Mouse (Mus musculus) MEL (cell line): ENCODE results near the gene Sh3gl2. TPM values are rescaled to one million over a fixed set of nuclear protein-coding genes. Genes with fewer than 3 reads are reported as not detected.

ENCODE experiments used
- DNase-seq: peaks from one replicate; pipeline ENCODE4 v3.0.0; 2011; ENCODE audit warnings: low read depth, low spot score
- H3K27ac ChIP-seq: 2 replicates; pipeline ENCODE4 v1.5.1; 2012; ENCODE audit warnings: low read depth, mild to moderate bottlenecking, control low read depth, low read length, moderate library complexity; ENCODE audit not compliant: control insufficient read depth
- H3K27me3 ChIP-seq, 2 experiments: fragments of 150-350 bp in 1 of 2; sonication (generic) in 1 of 2; 2 replicates each; pipeline ENCODE4 v1.6.1; 2012; ENCODE audit warnings: low read length in 2 of 2, mild to moderate bottlenecking in 2 of 2, improper control_type of control experiment in 1 of 2, moderate library complexity in 1 of 2; ENCODE audit not compliant: insufficient read depth in 2 of 2, control insufficient read depth in 1 of 2
- H3K36me3 ChIP-seq, 2 experiments: 2 replicates each; pipeline ENCODE4 v1.6.1; 2012 to 2014; ENCODE audit warnings: low read length in 2 of 2, improper control_type of control experiment in 1 of 2, inconsistent platforms in 1 of 2, mild to moderate bottlenecking in 1 of 2; ENCODE audit not compliant: insufficient read depth in 2 of 2, control insufficient read depth in 1 of 2
- H3K4me1 ChIP-seq, 2 experiments: fragments of 150-350 bp in 1 of 2; sonication (generic) in 1 of 2; 2 replicates each; pipeline ENCODE4 v1.6.1; 2012; ENCODE audit warnings: low read length in 2 of 2, improper control_type of control experiment in 1 of 2, mild to moderate bottlenecking in 1 of 2; ENCODE audit not compliant: insufficient read depth in 2 of 2, control insufficient read depth in 1 of 2
- H3K4me3 ChIP-seq, 2 experiments: fragments of 150-350 bp in 1 of 2; sonication (generic) in 1 of 2; 2 replicates each; pipeline ENCODE4 v1.5.1; 2012; ENCODE audit warnings: low read depth in 2 of 2, low read length in 2 of 2, mild to moderate bottlenecking in 2 of 2, moderate library complexity in 2 of 2, control low read depth in 1 of 2, improper control_type of control experiment in 1 of 2; ENCODE audit not compliant: control insufficient read depth in 1 of 2, insufficient read depth in 1 of 2
- H3K79me2 ChIP-seq: 2 replicates; pipeline ENCODE4 v1.6.1; 2012; ENCODE audit warnings: mild to moderate bottlenecking, low read length, moderate library complexity; ENCODE audit not compliant: control insufficient read depth, poor library complexity, insufficient read depth
- H3K9ac ChIP-seq: 2 replicates; pipeline ENCODE4 v1.6.1; 2012; ENCODE audit warnings: low read depth, mild to moderate bottlenecking, control low read depth, low read length, moderate library complexity; ENCODE audit not compliant: control insufficient read depth, poor library complexity, severe bottlenecking
- H3K9me3 ChIP-seq: fragments of 150-350 bp; sonication (generic); replicated peaks from 2 replicates; pipeline ENCODE4 v1.6.1; 2012; ENCODE audit warnings: mild to moderate bottlenecking, low read length, improper control_type of control experiment, moderate library complexity; ENCODE audit not compliant: insufficient read depth
- ELF1 ChIP-seq: IDR thresholded peaks from 2 replicates; pipeline ENCODE4 v1.6.1; 2014; ENCODE audit warnings: low read depth, mild to moderate bottlenecking, inconsistent platforms, low read length, improper control_type of control experiment, moderate library complexity
- ETS1 ChIP-seq: IDR thresholded peaks from 2 replicates; pipeline ENCODE4 v1.6.1; 2012; ENCODE audit warnings: low read depth, mild to moderate bottlenecking, inconsistent platforms, low read length, improper control_type of control experiment, moderate library complexity
- HCFC1 ChIP-seq: IDR thresholded peaks from 2 replicates; pipeline ENCODE4 v1.6.1; 2012; ENCODE audit warnings: low read depth, mild to moderate bottlenecking, inconsistent platforms, low read length, improper control_type of control experiment, moderate library complexity
- JUND ChIP-seq: IDR thresholded peaks from 2 replicates; pipeline ENCODE4 v1.6.1; 2011; ENCODE audit warnings: low read depth, mild to moderate bottlenecking, improper control_type of control experiment, low read length
- MAFK ChIP-seq: IDR thresholded peaks from 2 replicates; pipeline ENCODE4 v1.6.1; 2011; ENCODE audit warnings: low read depth, mild to moderate bottlenecking, low read length, improper control_type of control experiment, borderline replicate concordance
- MAZ ChIP-seq: IDR thresholded peaks from 2 replicates; pipeline ENCODE4 v1.6.1; 2012; ENCODE audit warnings: low read depth, mild to moderate bottlenecking, inconsistent platforms, low read length, improper control_type of control experiment
- MXI1 ChIP-seq: IDR thresholded peaks from 2 replicates; pipeline ENCODE4 v1.6.1; 2011; ENCODE audit warnings: mild to moderate bottlenecking, low read depth, low read length, improper control_type of control experiment
- MYB ChIP-seq: IDR thresholded peaks from 2 replicates; pipeline ENCODE4 v1.6.1; 2011; ENCODE audit warnings: mild to moderate bottlenecking, low read depth, low read length, improper control_type of control experiment
- NELFE ChIP-seq: IDR thresholded peaks from 2 replicates; pipeline ENCODE4 v1.6.1; 2011; ENCODE audit warnings: low read depth, low read length, improper control_type of control experiment
- POLR2AphosphoS2 ChIP-seq: IDR thresholded peaks from 2 replicates; pipeline ENCODE4 v1.6.1; 2011; ENCODE audit warnings: low read length, improper control_type of control experiment
- POLR2AphosphoS5 ChIP-seq: IDR thresholded peaks from 2 replicates; pipeline ENCODE4 v1.6.1; 2012; ENCODE audit warnings: low read depth, borderline replicate concordance, mild to moderate bottlenecking, inconsistent platforms, low read length, moderate library complexity, mixed read lengths
- SIN3A ChIP-seq: IDR thresholded peaks from 2 replicates; pipeline ENCODE4 v1.6.1; 2012; ENCODE audit warnings: low read length, improper control_type of control experiment, inconsistent platforms
- SMC3 ChIP-seq: IDR thresholded peaks from 2 replicates; pipeline ENCODE4 v1.6.1; 2011; ENCODE audit warnings: low read depth, low read length, improper control_type of control experiment
- TAL1 ChIP-seq: IDR thresholded peaks from 2 replicates; pipeline ENCODE4 v1.6.1; 2012; ENCODE audit warnings: mild to moderate bottlenecking, inconsistent platforms, low read length, moderate library complexity, mixed read lengths
- TBP ChIP-seq: IDR thresholded peaks from 2 replicates; pipeline ENCODE4 v1.8.0; 2011; ENCODE audit warnings: low read depth, low read length, improper control_type of control experiment
- USF1 ChIP-seq: IDR thresholded peaks from 2 replicates; pipeline ENCODE4 v1.6.1; 2014; ENCODE audit warnings: low read depth, mild to moderate bottlenecking, inconsistent platforms, low read length, improper control_type of control experiment, moderate library complexity
- ZKSCAN1 ChIP-seq: IDR thresholded peaks from 2 replicates; pipeline ENCODE4 v1.6.1; 2012; ENCODE audit warnings: low read depth, mild to moderate bottlenecking, inconsistent platforms, low read length, improper control_type of control experiment, moderate library complexity
- ZNF384 ChIP-seq: IDR thresholded peaks from 2 replicates; pipeline ENCODE4 v1.6.1; 2012; ENCODE audit warnings: low read depth, mild to moderate bottlenecking, inconsistent platforms, low read length, improper control_type of control experiment
- polyA plus RNA-seq, 2 experiments: library from polyadenylated mRNA; stranded (reverse) in 1 of 2; unstranded in 1 of 2; fragments of >175 nt in 1 of 2; fragments of >200 nt in 1 of 2; gene quantifications; 2 replicates each; pipeline versions ENCODE4 v1.2.1 to v1.2.4; 2012; ENCODE audit warnings: low replicate concordance in 2 of 2, low read depth in 1 of 2; ENCODE audit not compliant: insufficient read length in 2 of 2, insufficient read depth in 1 of 2, missing spikeins in 1 of 2
- total RNA-seq: library from RNA; depleted of rRNA; stranded (reverse); fragments of 300-350 nt; gene quantifications from 2 replicates; pipeline ENCODE4 v1.2.3, GENCODE M21; 2012

Sh3gl2 gene
- total and polyA plus RNA-seq, 3 experiments, result not detected

- H3K4me3 ChIP-seq, result no peak overlapping the region
- no peaks in the 10 kb centered on the region for H3K36me3 ChIP-seq
- H3K27me3 ChIP-seq, result no peaks in the 10 kb centered on the region
- no peak for TF ChIP-seq ZKSCAN1
- TF ChIP-seq, all 39 proteins: peak for 0
- no peaks in the 10 kb centered on the region for H3K79me2 ChIP-seq
- H3K9ac ChIP-seq, result no peak overlapping the region
- H3K27ac ChIP-seq, result no peak overlapping the region
- H3K4me1 ChIP-seq, result no peaks in the 10 kb centered on the region
- H3K9me3 ChIP-seq, result no peaks in the 10 kb centered on the region
- no peak for DNase-seq
Observed at GRCm38 (mm10) chr4:85387676-85388075, 182.8 kb downstream of the Sh3gl2 start.

GRCm38 (mm10) chr4:85391795-85392194, 186.9 kb downstream of the Sh3gl2 start:
- no peaks in the 10 kb centered on the region for H3K79me2 ChIP-seq
- TF ChIP-seq SMC3 (no peak), JUND (no peak), HCFC1 (no peak), MYB (no peak), TBP (no peak), POLR2AphosphoS2 (no peak), ETS1 (no peak), ELF1 (no peak), MAFK (no peak), SIN3A (no peak), ZNF384 (no peak), NELFE (no peak), MXI1 (no peak), POLR2AphosphoS5 (no peak)
- H3K27me3 ChIP-seq, result no peaks in the 10 kb centered on the region
- no peaks in the 10 kb centered on the region for H3K9me3 ChIP-seq
- H3K4me3 ChIP-seq, result no peak overlapping the region
- H3K27ac ChIP-seq, result no peak overlapping the region
- no peaks in the 10 kb centered on the region for H3K36me3 ChIP-seq
- H3K9ac ChIP-seq, result no peak overlapping the region
- DNase-seq, result no peak
- no peaks in the 10 kb centered on the region for H3K4me1 ChIP-seq

GRCm38 (mm10) chr4:85398765-85399164, 193.8 kb downstream of the Sh3gl2 start:
- no peak for DNase-seq
- Histone ChIP-seq H3K79me2 (no peaks in the 10 kb centered on the region), H3K4me3 (no peak overlapping the region), H3K36me3 (no peaks in the 10 kb centered on the region), H3K27ac (no peak overlapping the region), H3K4me1 (no peaks in the 10 kb centered on the region), H3K9ac (no peak overlapping the region), H3K27me3 (no peaks in the 10 kb centered on the region), H3K9me3 (no peaks in the 10 kb centered on the region)
- TF ChIP-seq MAZ (no peak), TAL1 (no peak), SMC3 (no peak), ZNF384 (no peak), JUND (no peak), USF1 (no peak), MAFK (no peak)
